Mouse (Mus musculus): ENCODE data around the gene Grtp1. TPM values are rescaled to one million over a fixed set of nuclear protein-coding genes. Genes with fewer than 3 reads are reported as not detected.

Grtp1 gene
- polyA plus RNA-seq, 1 experiment from 2014 or later, result 22.6 TPM

DNA sequence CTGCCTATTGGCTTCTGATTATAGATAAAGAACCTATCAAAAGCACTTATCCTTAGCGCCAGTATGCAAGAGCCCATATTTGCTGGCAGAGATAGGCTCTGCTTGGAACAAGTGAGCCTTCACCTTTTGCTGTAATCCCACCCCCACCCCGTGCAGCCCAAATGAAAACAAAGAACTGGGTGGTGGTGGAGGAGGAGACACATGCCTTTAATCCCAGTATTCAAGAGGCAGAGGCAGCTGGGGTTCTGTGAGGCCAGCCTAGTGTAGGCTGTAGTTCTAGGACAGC lies 18.8 kb downstream of the Grtp1 start:
- ATAC-seq (ENCODE audit: insufficient read depth, low FRiP score), result no peak
- WGBS, result 46% methylated on average over 2 of the region's 2 CpGs
- H3K36me3 ChIP-seq (ENCODE audit: control insufficient read depth, insufficient read depth, low read length), result no peaks in the 10 kb centered on the region
- H3K4me1 ChIP-seq (ENCODE audit: control insufficient read depth, insufficient read depth, low read length), result no peaks in the 10 kb centered on the region
- no peaks in the 10 kb centered on the region for H3K27me3 ChIP-seq (ENCODE audit: control insufficient read depth, insufficient read depth, low read length)
- H3K4me3 ChIP-seq (replicated peaks; ENCODE audit: low read length), result no peak overlapping the region
- no peaks in the 10 kb centered on the region for H3K9me3 ChIP-seq (replicated peaks; ENCODE audit: control insufficient read depth, low read length)
- H3K27ac ChIP-seq (ENCODE audit: low read length), result no peak overlapping the region
- H3K9ac ChIP-seq (ENCODE audit: low read length), result no peak overlapping the region
- H3K4me2 ChIP-seq (ENCODE audit: low read depth, low read length), result no peak overlapping the region

DNA sequence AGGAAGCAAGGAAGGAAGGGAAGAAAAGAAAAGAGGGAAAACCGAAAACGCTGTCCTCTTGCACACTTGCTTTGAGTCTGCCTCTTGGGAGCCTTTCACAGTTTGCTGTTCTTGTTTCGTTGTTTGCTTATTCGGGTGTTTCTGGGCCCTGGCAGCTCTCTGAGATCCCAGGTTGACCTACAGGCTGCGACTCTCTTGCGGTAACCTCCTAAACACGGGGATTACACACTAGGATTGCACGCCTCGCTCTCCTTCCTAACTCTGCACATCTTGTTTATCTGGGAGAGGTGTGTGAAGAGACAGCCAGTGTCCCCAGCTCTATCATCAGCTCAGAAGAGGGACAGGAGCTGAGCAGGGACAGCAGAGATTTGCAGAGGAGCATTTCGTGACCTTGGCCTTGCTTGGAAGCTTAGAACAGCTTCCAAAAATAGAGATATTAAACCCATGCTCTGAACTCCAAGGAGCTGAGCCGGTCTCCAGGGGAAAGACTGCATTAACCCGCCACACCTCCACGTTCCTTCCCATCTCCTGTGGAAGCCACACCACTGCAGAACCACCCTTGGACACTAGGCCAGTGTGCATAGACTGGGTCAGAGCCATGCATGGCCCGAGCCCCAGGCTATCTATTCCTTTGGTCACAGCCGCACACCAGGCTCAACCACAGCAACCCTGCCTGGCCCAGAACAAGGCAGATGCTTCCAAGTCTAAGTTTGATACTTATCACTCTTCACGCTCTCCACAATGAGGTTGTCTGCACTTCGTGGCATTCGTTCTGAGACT lies 19.3 kb downstream of the Grtp1 start:
- H3K4me3 ChIP-seq (replicated peaks; ENCODE audit: low read length), result no peak overlapping the region

DNA sequence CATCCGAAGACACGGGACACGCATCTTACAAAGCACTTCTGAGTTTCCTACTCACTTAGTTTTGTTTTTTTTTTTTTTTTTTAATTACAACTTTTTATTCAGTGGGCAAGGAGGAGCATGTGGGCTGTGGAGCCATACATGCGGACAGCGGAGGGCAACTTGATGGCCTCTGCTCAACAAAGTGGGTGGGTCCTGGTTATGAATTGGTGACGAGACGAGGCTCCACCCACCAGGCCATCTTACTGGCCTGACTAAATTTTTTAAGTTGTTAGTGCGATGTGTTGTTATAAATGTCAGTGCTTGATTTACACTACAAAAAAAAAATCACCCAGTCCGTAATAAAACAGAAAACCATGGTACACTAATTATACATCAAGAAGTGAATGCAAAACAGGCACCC lies 20.0 kb downstream of the Grtp1 start:
- no peak overlapping the region for H3K4me2 ChIP-seq (ENCODE audit: low read depth, low read length)
- no peaks in the 10 kb centered on the region for H3K27me3 ChIP-seq (ENCODE audit: control insufficient read depth, insufficient read depth, low read length)
- 0 out of 2 replicates have a peak overlapping the region, but pooled peaks have one; percentile 35 for H3K9ac ChIP-seq (ENCODE audit: low read length)
- no peak overlapping the region for H3K4me3 ChIP-seq (replicated peaks; ENCODE audit: low read length)
- H3K27ac ChIP-seq (ENCODE audit: low read length), result no peak overlapping the region
- WGBS, result 79% methylated on average over 9 of the region's 9 CpGs
- H3K9me3 ChIP-seq (replicated peaks; ENCODE audit: control insufficient read depth, low read length), result no peaks in the 10 kb centered on the region
- no peaks in the 10 kb centered on the region; the same call in 1 of the 2 replicates for H3K36me3 ChIP-seq (ENCODE audit: control insufficient read depth, insufficient read depth, low read length)
- ATAC-seq (ENCODE audit: insufficient read depth, low FRiP score), result no peak
- no peaks in the 10 kb centered on the region for H3K4me1 ChIP-seq (ENCODE audit: control insufficient read depth, insufficient read depth, low read length)

More for the DNA sequence above, 19.3 kb downstream of the Grtp1 start:
- Histone ChIP-seq H3K27ac (ENCODE audit: low read length) (no peak overlapping the region), H3K4me1 (ENCODE audit: control insufficient read depth, insufficient read depth, low read length) (no peaks in the 10 kb centered on the region), H3K9me3 (replicated peaks; ENCODE audit: control insufficient read depth, low read length) (no peaks in the 10 kb centered on the region), H3K4me2 (ENCODE audit: low read depth, low read length) (no peak overlapping the region), H3K27me3 (ENCODE audit: control insufficient read depth, insufficient read depth, low read length) (no peaks in the 10 kb centered on the region), H3K36me3 (ENCODE audit: control insufficient read depth, insufficient read depth, low read length) (no peaks in the 10 kb centered on the region), H3K9ac (ENCODE audit: low read length) (peak overlapping the region; percentile 35; the same call in 1 of the 2 replicates)
- WGBS, result 73% methylated on average over 18 of the region's 18 CpGs
- ATAC-seq (ENCODE audit: insufficient read depth, low FRiP score), result no peak

DNA sequence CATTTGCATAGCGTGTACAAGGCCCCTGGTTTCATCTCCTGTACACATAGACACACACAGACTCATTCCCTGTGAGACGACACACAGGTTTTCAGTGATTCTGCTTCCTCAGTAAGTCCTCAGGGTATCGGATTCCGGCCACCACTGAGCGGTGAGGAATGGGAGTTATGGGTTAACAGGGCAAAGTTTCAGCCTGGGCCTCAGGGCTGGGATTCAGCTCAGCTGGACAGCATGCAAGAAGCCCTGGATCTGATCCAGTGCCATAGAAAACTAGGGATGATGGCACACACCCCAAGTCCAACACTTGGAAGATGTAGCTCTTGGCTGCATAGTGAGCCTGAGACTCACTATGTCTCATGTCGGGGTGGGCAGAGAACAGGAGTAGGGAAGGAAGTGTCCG lies 20.5 kb downstream of the Grtp1 start:
- Histone ChIP-seq H3K4me2 (ENCODE audit: low read depth, low read length) (no peak overlapping the region), H3K36me3 (ENCODE audit: control insufficient read depth, insufficient read depth, low read length) (no peaks in the 10 kb centered on the region; the same call in 1 of the 2 replicates), H3K9me3 (replicated peaks; ENCODE audit: control insufficient read depth, low read length) (no peaks in the 10 kb centered on the region), H3K9ac (ENCODE audit: low read length) (no peak overlapping the region), H3K27me3 (ENCODE audit: control insufficient read depth, insufficient read depth, low read length) (no peaks in the 10 kb centered on the region), H3K4me3 (replicated peaks; ENCODE audit: low read length) (no peak overlapping the region), H3K4me1 (ENCODE audit: control insufficient read depth, insufficient read depth, low read length) (no peaks in the 10 kb centered on the region), H3K27ac (ENCODE audit: low read length) (no peak overlapping the region)
- WGBS, result 77% methylated on average over 7 of the region's 7 CpGs
- ATAC-seq (ENCODE audit: insufficient read depth, low FRiP score), result no peak

DNA sequence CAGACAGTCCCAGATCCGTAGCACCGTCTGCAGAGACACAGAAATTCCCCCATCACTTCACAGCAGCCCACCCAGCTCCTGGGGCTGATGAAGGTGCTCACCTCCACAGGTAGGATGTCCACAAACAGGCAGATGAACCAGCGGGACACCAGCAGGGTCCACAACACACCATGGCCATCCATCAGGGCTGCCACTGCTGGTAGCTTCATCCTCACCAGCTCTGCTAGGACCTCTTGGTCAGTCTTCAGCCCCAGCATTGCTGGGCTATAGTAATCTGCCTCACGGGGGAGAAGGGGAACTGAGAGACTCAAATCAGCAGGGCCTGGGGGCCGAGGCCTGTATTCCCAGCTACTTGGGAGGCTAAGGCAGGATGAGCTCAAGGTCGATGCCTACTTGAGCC lies 20.9 kb downstream of the Grtp1 start:
- no peak overlapping the region for H3K9ac ChIP-seq (ENCODE audit: low read length)
- H3K27me3 ChIP-seq (ENCODE audit: control insufficient read depth, insufficient read depth, low read length), result no peaks in the 10 kb centered on the region
- no peak overlapping the region for H3K27ac ChIP-seq (ENCODE audit: low read length)
- no peak overlapping the region for H3K4me3 ChIP-seq (replicated peaks; ENCODE audit: low read length)
- H3K4me2 ChIP-seq (ENCODE audit: low read depth, low read length), result no peak overlapping the region
- H3K4me1 ChIP-seq (ENCODE audit: control insufficient read depth, insufficient read depth, low read length), result no peaks in the 10 kb centered on the region
- no peaks in the 10 kb centered on the region for H3K9me3 ChIP-seq (replicated peaks; ENCODE audit: control insufficient read depth, low read length)
- WGBS, result 74% methylated on average over 6 of the region's 6 CpGs
- H3K36me3 ChIP-seq (ENCODE audit: control insufficient read depth, insufficient read depth, low read length), result no peaks in the 10 kb centered on the region; the same call in 1 of the 2 replicates
- ATAC-seq (ENCODE audit: insufficient read depth, low FRiP score), result no peak

DNA sequence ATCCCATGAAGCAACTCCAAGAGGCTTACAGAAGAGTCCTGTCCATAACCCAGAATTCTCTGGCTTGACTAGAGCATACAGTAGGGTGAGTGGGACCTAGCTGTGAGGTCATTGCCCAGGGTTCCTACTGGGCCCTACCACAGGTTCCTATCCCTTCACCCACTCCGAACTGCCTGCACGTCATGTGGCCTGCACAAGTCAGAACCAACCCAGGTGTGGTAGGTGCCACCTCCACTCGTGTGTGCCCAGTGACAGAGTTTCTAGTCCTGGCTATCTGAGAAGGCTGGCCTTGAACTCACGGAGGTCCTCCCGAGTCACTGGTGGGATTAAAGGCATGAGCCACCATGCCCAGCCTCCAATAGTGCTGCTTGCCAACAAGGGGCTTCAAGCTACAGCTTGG lies 22.3 kb downstream of the Grtp1 start:
- Histone ChIP-seq H3K4me2 (ENCODE audit: low read depth, low read length) (no peak overlapping the region), H3K27ac (ENCODE audit: low read length) (no peak overlapping the region), H3K4me3 (replicated peaks; ENCODE audit: low read length) (no peak overlapping the region), H3K9me3 (replicated peaks; ENCODE audit: control insufficient read depth, low read length) (no peaks in the 10 kb centered on the region), H3K36me3 (ENCODE audit: control insufficient read depth, insufficient read depth, low read length) (peaks cover 11% of the 10 kb centered on the region; the same call in 1 of the 2 replicates), H3K9ac (ENCODE audit: low read length) (no peak overlapping the region), H3K27me3 (ENCODE audit: control insufficient read depth, insufficient read depth, low read length) (no peaks in the 10 kb centered on the region), H3K4me1 (ENCODE audit: control insufficient read depth, insufficient read depth, low read length) (no peaks in the 10 kb centered on the region)
- ATAC-seq (ENCODE audit: insufficient read depth, low FRiP score), result no peak
- WGBS, result 78% methylated on average over 5 of the region's 5 CpGs

DNA sequence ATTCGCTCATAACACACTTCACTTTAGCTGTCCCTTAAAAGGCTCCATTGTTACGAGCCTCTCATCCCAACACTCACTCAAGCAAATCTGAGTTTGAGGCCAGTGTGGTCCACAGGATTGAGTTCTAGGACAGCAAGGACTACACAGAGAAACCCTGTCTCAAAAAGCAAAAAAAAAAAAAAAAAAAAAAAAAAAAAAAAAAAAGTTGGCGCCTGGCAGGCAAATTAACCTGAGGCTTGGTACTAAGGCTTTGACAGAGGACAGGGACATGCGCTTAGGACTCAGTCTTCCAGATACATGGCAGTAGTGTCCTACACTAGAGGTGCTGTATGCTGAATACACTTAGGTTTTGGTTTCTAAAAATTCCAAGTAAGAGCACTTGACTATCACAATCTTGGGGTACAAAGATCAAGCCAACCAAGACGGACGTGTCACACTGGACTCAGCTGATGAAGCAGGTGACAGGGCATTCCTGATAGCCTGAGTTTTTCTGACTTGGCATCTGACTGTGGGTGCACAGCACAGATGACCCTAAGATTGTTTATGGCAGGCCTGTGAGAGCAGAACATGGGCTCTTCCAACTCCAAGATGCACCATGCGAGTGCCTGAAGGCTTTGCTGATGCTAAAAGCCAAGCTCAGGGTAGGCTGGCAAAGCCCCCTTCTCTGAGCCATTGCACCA lies 23.1 kb downstream of the Grtp1 start:
- Histone ChIP-seq H3K4me3 (replicated peaks; ENCODE audit: low read length) (no peak overlapping the region), H3K4me2 (ENCODE audit: low read depth, low read length) (no peak overlapping the region), H3K36me3 (ENCODE audit: control insufficient read depth, insufficient read depth, low read length) (peaks cover 16% of the 10 kb centered on the region; the same call in 1 of the 2 replicates), H3K9me3 (replicated peaks; ENCODE audit: control insufficient read depth, low read length) (no peaks in the 10 kb centered on the region), H3K27ac (ENCODE audit: low read length) (no peak overlapping the region), H3K4me1 (ENCODE audit: control insufficient read depth, insufficient read depth, low read length) (no peaks in the 10 kb centered on the region), H3K9ac (ENCODE audit: low read length) (no peak overlapping the region), H3K27me3 (ENCODE audit: control insufficient read depth, insufficient read depth, low read length) (no peaks in the 10 kb centered on the region)
- 89% methylated on average over 7 of the region's 7 CpGs for WGBS
- ATAC-seq (ENCODE audit: insufficient read depth, low FRiP score), result no peak

DNA sequence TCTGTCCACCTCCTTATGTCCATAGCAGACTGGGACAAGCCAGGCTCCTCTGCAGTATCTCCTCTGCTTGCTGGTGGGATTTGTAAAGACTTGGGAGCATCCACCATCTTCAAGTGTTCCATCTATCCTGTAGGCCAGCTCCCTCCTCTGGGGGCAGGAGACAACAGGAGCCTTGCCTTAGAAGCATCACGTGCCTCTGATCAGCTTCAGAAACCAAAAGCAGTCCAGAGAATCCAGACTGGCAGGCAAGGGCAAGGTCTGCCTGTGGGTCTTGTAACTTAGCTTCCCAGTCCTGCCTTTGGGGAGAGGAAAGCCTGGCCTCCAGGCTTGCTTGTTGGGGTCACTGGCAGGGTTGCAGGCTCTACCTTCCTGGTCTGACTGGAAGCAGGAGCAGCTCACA lies 24.8 kb downstream of the Grtp1 start:
- H3K4me1 ChIP-seq (ENCODE audit: control insufficient read depth, insufficient read depth, low read length), result no peaks in the 10 kb centered on the region
- H3K36me3 ChIP-seq (ENCODE audit: control insufficient read depth, insufficient read depth, low read length), result peaks cover 20% of the 10 kb centered on the region
- H3K27me3 ChIP-seq (ENCODE audit: control insufficient read depth, insufficient read depth, low read length), result no peaks in the 10 kb centered on the region
- no peak overlapping the region for H3K4me3 ChIP-seq (replicated peaks; ENCODE audit: low read length)
- ATAC-seq (ENCODE audit: insufficient read depth, low FRiP score), result no peak
- no peak overlapping the region for H3K9ac ChIP-seq (ENCODE audit: low read length)
- H3K27ac ChIP-seq (ENCODE audit: low read length), result no peak overlapping the region
- no peak overlapping the region for H3K4me2 ChIP-seq (ENCODE audit: low read depth, low read length)
- H3K9me3 ChIP-seq (replicated peaks; ENCODE audit: control insufficient read depth, low read length), result no peaks in the 10 kb centered on the region
- WGBS, result 84% methylated on average over 1 of the region's 1 CpGs

DNA sequence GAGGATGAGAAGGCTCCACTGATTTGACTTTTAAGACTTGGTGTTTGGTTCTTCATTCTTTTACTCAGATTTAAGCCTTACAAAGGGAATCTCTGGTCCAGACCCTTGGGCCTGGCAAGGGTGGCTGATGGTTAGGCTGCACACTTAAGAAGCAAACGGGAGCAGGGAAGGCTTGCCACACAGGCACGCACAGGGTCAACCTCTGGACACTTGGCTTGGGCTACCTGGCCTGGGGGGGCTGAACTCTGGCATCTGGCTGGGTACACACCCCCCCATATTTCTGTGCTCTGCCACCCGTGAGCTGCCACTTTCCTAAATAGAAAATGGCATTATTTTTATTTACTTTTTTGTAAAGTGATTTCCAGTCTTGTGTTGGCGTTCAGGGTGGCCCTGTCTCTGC lies 25.6 kb downstream of the Grtp1 start:
- peaks cover 20% of the 10 kb centered on the region for H3K36me3 ChIP-seq (ENCODE audit: control insufficient read depth, insufficient read depth, low read length)
- no peaks in the 10 kb centered on the region for H3K27me3 ChIP-seq (ENCODE audit: control insufficient read depth, insufficient read depth, low read length)
- no peak overlapping the region for H3K4me3 ChIP-seq (replicated peaks; ENCODE audit: low read length)
- no peak for ATAC-seq (ENCODE audit: insufficient read depth, low FRiP score)
- no peaks in the 10 kb centered on the region for H3K9me3 ChIP-seq (replicated peaks; ENCODE audit: control insufficient read depth, low read length)
- 91% methylated on average over 4 of the region's 4 CpGs for WGBS
- no peaks in the 10 kb centered on the region for H3K4me1 ChIP-seq (ENCODE audit: control insufficient read depth, insufficient read depth, low read length)
- no peak overlapping the region for H3K27ac ChIP-seq (ENCODE audit: low read length)
- no peak overlapping the region for H3K9ac ChIP-seq (ENCODE audit: low read length)
- H3K4me2 ChIP-seq (ENCODE audit: low read depth, low read length), result no peak overlapping the region

Measured in stomach, embryonic 16.5 days (tissue).